Mouse (Mus musculus): Measurements from ENCODE around the gene Sco2.

Gene Sco2

DNA sequence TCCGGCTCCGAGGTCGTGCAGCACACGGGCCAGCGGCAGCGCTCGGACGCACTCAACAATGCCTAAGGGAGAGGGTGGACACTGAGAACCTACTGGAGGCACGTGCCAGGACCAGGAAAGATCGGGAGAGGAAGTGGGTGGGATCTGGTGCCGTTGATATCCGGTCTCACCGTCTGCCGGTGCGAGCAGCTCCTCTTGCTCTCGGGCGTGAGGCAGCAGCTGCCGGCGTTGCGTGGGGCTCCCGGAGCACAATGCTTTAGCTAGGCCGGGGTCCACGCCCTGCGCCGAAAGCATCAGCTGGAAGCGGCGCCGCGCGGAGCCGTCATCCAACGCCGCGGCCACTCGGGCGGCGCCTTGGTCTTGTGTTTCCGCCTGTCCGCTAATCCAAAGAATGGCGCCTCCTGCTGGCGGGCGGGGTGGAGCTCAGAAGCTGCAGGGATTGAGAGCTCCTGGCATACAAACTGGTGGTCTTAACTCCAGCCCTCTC, at the start of gene Sco2:
Gene Sco2 (minus strand): TSS at position 85 of the 487 bp plus-strand sequence.
- DNase-seq (ENCODE audit: low spot score) = peak; percentile 96

DNA sequence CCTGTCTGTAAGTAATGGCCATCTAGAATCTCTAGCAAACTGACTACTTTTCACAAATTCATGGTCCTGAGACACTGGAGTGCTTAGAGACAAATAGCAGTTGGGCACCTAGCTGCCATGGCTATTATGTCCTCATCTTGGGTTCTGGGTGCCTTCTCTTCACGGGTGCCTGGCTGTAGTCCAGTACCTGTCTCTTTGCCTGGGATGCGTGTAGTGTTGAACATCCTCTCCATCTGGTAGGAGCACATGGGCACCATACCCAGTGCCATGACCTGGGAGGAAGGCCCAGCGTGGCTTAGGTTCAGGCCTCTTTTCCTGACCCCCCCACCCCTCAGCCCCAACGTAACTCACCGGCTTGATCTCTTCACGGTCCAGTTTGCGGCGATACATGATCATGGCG, 48.3 kb upstream of the Sco2 start:
- no peak for DNase-seq (ENCODE audit: low spot score)

DNA sequence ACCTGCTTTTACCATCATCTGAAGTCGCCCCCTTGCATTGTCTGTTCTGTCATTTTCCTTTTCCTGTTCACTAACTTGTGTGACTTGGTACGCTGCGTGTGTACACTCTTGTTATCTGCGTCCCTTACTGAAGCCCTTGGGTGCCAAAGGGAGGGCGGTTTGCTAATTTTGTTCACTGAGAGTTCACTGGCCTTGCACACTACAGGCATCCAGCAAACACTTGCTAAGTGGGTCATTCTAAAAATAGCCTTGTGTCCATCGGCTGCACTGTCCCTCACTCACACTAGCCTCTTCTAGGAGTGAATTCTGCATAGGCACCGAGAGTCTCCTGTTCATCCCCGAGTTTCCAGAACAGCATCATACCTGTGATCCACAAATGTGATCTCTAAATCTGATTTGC, 41.6 kb upstream of the Sco2 start:
- no peak for DNase-seq (ENCODE audit: low spot score)

DNA sequence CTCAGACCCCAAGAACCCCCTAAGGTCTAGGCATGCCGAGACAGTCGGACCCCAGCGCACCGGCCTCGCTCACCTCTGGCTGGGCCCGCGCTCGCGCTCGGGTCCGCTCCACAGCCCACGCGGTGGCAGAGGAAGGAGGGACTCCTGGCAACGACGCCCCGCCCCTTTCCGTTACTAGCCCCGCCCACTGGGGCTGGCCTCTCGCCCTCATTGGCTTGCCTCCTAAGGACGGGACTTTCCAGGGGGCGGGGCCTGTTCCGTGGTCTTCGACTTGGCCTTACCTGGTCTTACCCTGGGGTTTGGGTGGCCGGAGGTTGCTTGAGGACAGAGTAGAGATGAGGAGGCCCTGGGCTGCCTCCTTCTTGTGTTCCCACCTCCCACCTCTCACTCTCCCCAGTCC, 36.5 kb upstream of the Sco2 start, which contains the start of gene Syce3:
Gene Syce3 (minus strand): TSS at position 386 of the 400 bp plus-strand sequence.
- DNase-seq (ENCODE audit: low spot score) = no peak

DNA sequence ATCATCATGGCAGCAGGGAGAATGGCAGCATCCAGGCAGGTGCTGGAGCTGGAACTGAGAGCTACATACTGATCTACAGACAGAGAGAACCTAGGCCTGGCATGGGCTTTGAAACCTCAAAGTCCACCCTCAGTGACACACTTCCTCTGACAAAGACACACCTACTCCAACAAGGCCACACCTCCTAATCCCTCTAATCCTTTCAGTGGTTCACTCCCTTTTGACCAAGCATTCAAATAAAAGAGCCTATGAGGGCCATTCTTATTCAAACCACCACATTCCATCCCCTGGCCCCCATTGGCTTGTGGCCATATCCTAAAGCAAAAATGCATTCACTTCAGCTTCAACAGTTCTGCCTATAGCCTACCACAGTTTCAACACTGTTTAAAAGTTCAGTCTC, 33.0 kb upstream of the Sco2 start:
- DNase-seq (ENCODE audit: low spot score) = no peak

DNA sequence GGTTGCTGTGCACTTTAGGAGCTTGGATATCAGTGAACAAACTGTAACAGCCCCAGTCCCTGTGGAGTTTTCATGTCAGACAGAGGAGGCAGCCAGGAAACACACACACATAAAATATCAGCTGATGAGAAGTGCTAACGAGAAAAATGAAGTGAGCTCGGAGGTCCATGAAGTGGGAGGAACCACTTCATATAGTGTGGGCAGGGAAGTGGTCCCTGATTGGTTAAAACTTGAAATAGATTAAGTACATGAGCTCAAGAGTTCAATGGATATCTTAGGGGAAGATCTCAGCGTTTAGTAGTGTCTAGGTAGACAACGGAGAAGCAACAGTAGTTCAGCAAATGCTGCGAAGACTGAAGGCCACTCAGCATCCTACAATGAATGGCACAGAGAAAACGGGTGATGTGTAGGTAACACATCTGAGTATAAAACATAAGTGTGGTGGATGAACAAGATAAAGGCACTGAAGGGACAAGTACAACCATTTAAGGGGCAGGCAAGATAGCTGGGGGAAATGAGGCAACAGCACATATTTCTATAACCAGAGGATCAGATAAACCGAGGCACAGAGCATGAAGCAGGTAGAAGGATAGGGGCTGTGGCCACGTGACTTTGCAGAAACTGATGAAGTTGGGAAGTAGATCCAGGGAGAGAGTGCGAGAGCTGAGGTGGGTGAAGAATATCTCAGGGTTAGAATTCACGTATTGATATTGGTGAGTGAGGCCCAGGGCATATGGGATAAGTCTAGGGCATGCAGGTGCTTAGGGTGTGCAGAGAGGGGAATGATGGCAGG, 31.4 kb upstream of the Sco2 start:
- DNase-seq (ENCODE audit: low spot score) = no peak

DNA sequence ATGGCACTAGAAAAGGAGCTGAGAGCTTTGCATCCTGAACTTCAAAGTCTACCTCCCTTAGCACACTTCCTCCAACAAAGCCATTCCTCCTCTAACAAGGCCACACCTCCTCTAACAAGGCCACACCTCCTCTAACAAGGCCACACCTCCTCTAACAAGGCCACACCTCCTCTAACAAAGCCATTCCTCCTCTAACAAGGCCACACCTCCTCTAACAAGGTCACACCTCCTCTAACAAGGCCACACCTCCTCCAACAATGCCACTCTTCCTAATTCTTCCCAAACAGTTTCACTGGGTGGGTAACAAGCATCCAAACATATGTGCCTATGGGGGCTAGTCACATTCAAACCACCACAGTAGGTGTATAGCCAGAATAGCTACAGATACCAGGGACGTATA, 28.8 kb upstream of the Sco2 start:
- DNase-seq (ENCODE audit: low spot score) = no peak

DNA sequence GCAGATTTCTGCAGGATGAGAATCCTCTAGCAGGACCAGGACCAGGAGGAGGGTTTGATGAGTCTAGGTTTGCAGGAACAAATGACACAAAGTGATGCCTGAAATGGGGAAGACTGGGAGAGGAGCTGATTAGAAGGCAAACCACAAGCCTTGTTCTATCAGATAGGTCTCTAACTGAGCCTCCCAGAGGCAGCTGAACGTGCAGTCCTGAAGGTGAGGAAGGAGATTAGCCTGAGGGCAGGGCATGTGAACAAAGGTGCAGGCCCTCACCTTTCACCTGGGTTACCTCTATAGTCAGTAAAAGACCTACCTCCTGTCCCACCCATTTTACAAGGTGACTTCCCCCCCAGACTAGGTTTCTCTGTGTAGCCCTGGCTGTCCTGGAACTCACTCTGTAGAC, 26.1 kb upstream of the Sco2 start:
- no peak for DNase-seq (ENCODE audit: low spot score)

DNA sequence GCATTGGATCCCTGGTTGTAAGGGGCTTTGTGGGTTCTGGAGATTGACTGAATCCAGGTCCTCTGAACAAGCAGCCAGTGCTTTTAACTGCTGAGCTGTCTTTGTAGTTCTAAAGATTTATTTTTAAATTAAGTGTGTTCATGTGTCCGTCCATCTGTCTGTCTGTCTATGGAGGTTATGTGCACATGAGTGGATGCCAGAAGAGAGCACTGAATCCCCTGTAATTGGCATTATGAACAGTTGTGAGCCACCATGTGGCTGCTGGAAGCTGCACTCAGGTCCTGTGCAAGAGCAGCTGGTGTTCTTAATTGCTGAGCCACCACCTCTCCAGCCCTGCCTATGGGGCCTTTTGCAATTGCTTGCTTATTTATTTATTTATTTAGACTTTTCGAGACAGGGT, 24.5 kb upstream of the Sco2 start:
- no peak for DNase-seq (ENCODE audit: low spot score)

DNA sequence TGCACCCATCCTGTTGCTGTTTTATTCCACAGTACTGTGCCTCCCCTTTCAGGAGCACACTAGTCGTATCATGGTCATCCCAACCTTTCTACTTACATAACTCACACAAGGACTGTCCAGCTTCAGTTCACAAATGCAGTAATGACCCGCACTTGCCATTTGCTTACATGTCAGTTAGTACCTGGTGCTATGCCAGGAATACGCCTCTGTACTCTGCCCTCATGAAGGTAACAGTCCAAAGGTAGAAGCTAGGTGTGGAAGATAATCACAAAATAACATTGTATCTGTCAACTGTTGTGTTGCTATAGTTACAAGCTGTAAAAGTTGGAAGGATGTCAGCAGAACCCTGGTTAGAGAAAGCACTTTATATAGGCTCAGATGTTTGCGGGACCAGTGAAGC, 23.2 kb upstream of the Sco2 start:
- no peak for DNase-seq (ENCODE audit: low spot score)

DNA sequence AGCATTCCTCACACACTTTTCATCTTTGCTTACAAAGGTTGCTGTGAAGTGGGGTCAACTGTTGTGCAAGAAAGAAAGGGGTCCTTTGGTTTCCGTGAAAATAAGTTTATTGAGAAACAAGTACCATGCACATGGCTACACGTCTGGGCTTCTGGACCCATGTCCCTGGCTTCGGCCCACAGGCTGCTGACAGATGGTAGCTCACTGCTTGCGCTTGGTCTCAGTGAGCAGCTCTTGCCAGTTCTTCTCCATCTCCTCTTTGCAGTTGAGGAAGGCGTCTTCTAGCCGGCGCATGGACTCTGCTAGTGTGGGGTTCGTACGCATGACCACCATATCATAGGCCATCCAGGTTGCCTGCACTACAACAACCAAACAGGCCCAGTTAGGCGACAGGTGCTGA, 16.4 kb upstream of the Sco2 start:
- no peak for DNase-seq (ENCODE audit: low spot score)

DNA sequence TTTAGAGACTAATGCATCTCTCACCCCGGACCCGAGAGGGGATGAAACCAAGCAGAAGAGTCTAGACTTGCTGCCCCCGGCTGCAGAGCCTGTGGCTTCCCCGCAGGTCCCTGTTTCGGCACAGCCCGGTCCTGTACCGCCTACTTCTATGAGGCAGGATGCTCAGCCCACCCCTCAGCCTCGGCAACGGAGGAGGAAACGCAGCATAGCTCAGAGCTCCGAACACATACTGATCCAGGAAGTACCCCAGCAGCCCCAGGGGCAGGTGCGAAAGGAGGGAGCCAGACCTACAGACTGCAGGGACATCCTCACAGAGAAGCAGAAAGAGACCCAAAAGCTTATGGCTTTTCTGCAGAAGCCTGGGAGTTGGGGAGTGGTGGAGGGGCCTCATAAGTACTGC, 13.5 kb upstream of the Sco2 start:
- DNase-seq (ENCODE audit: low spot score) = no peak

DNA sequence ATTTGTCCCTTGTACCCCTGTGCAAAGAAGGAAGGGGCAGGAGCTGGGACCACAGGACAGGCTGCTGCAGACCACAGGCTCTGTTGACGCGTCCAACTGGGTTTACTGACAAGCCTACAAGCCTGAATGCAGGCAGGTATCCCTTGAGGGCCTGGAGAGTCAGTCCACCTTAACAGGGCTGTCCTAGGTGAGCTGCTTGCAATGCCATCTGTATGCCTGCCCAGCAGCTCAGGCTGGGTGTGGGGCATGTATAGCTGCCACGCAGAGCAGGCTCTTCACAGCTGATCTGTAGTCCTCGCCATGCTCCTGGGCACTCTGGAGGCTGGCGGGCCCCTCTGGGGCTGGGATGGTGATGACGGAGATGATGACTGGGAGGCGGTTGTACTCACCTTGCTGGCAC, 11.0 kb upstream of the Sco2 start, which contains the start of gene Klhdc7b:
Gene Klhdc7b (plus strand): TSS at position 301 of the 400 bp plus-strand sequence.
- DNase-seq (ENCODE audit: low spot score) = no peak

DNA sequence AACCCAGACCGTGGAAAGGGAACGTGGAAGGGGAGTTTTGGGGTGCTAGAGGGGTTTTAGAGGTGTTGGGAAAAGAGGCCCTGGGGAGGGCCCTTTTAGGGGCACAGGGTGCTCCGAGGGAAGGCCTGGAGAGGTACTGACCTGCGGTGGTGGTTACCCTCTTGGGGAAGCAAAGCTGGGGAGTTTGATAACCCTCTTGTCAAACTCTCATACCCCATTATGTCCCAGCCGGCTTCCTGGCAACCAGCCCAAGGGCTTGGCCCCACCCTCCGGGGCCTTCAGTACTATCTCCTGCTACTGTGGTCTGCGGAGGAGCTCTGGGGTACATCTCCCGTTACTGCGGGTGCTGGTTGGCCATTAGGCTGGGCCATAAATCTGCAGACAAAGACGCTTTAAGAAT, 5.8 kb upstream of the Sco2 start:
- no peak for DNase-seq (ENCODE audit: low spot score)

DNA sequence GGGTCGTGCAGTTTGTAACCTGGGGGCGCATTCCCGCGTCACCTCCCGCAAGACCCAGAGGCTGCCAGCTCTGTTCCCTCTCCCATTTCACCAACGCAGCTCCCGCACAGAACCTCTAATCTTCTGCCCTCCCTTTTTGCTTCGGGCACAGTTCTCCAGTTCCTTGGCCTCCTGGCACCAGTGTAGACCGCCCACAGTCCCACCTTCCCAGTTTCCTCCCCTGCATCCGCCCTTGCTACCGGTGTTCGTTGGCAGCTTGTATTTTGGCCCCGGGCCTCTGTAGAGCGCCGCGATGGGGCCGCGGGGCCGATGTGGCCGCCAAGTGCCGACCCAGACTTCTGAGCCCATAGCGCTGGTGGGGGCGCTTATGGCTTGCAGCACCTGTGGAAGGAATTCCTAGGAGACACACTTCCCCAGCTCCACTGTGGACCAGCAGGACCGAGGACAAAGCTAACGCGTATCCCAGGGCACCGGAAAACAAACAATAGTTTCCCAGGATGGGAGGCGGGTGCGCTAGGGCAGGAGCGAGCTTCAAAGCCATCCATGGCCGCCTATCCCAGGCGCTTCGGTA, 5.3 kb upstream of the Sco2 start, which contains the start of gene Odf3b:
Gene Odf3b (minus strand): TSS at position 452 of the 571 bp plus-strand sequence.
- no peak for DNase-seq (ENCODE audit: low spot score)

DNA sequence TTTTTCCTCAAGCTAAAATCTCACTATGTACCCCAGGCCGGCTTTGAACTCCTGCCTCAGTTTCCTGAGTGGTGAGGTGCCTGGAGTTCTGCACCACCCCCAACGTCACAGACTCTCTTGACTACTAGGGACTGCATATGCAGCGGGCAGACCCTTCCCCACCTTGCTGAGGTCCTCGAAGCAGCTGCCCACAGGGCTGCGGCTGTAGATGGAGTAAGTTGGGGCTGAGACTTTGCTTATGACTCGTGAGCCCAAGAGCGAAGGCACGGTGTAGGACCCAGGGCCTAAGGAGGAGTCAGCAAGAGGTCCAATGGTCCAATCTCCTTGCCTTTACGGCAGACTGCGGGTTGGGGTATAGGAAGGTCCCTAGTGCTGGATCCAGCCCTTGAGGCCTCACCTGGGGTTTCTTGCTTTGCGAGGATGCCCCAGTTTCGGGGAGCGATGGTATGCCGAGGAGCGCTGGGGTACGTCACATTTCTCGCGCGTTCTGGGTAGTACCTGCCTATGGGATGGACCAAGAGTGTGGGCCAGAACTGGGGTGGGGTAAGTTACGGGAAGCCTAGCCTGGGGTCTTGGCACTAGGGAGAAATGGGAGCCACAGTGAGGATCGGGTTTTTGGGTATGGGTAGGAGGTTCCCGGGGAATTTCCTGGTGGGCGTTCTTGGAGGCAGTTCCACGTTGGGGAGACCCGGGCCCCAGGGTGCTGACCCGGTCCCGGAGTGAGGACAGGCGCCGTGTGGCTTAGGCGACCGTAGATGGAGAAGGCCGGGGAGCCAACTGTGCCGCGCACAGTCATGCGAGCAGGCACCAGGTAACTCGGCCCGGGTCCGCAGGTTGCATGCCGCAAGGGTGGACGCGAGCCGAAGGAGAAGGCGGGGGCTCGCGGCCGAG, 4.5 kb upstream of the Sco2 start:
- no peak for DNase-seq (ENCODE audit: low spot score)

DNA sequence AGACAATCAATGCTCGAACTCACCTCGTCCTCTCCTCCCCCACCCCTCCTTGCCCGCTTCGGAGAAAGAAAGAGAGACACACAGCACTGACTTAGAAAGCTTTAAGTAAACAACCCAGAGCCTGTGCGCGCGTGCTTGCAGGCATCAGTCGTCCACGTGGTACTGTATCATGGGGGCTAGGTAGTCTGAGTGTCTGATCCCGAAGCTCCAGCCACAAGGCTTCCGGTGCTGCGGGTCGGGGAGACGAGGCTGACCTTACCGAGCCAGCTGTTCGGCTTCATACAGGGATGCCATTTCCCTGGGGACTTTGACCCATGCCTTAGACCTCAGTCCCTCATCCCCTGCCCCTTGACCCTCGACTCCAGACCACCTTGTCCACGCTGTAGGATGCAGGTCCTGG, 3.7 kb upstream of the Sco2 start:
- no peak for DNase-seq (ENCODE audit: low spot score)

DNA sequence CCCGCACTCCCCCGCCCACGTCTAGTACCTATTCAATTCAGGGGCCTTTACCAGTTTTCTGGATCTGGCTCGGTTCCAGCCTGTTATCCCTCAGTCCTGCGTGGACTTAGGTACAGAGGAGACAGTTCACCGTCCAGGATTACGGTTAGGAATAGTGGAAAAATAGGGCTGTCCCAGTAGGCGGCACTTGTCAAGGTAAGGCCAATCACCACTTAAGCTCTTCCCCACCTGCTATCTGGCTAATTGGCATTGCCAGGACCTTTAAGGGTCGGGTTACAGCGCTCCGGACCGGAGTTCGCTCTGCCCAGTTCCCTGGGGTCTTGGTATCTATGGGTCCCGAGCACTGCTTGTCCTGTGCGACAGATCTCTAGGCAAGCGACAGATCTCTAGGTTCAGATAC, 3.3 kb upstream of the Sco2 start, which contains the start of gene Tymp:
Gene Tymp (minus strand): TSS at position 83 of the 400 bp plus-strand sequence.
- DNase-seq (ENCODE audit: low spot score) = no peak

DNA sequence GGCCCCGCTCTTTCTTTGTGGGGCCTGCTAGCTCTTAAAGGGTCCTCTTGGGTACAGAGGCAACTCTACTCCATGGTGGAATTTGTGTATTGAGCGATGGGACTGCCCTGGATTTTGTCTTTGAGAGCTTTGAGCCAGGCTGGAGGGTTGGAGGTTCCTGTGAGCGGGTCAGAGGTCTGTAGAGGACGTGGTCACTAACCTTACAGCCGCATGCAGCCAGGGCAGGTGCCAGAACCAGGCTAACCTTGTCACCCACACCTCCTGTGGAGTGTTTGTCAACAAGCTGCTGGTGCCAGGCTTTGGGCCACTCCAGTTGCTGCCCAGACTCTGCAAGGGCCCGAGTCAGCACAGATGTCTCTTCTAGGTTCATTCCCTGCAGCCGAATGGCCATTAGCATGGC, 2.4 kb upstream of the Sco2 start:
- no peak for DNase-seq (ENCODE audit: low spot score)

DNA sequence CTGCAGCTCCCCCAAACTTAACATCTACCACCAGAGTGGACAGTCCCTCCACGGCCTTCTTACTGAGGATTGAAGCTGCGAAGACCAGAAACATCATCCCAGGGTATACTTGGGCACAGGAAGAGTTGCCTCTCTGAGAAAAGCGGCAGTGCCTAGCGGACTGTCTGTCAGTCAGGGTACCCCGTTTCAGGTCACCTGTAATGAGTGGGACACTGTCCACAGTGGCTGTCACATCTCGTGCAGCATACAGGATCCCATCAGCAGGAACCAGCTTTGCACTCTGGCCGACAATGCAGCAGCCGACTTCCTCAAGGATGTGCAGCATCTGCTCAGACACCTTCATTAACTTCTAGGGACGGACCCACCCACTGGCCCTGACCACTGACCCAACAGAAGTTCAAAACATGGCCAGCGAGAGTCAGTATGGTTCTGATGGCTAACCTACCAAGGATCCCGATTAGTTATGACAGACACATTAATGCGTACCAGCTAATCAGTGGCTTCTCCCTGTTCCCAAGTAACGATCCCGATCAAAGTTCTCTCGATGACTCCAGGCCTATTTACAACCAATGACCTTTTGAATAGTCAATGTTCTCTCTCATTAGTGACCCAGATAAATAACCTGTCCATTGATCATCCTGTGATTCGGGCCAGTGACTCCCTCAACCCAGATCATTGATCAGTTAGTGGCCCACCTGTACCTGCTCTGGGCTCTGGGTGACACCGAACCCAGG, 1.3 kb upstream of the Sco2 start:
- DNase-seq (ENCODE audit: low spot score) = no peak

DNA sequence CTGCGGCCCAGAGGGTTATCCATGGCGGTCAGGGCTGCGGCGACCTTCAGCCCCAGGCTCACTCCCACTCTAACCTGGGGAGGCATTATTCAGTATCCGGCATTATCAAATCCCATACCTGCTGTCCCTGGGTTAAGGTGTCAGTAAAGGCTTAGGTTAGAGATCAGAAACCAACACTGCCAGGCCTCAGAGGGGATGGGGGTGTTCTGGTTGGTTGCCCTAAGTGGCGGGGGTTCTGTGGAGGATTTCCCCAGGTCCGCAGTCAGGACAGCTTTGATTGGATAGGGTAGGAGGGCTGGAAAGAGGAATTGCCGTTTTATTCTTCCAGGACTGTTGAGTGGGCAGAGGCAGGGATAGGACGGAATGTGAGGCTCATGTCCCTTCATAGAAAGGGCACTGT, 694 bp upstream of the Sco2 start:
- DNase-seq (ENCODE audit: low spot score) = no peak
